Mouse (Mus musculus) small intestine, adult 2 months (tissue): ENCODE measurements around the gene Vdac2.

Experiments used
- CTCF ChIP-seq: fragments of 200-500 bp; IDR thresholded peaks from 2 replicates; pipeline ENCODE4 v1.5.1; 2012; ENCODE audit warnings: low read depth, mild to moderate bottlenecking, control low read depth, inconsistent platforms, low read length, moderate library complexity, mixed read lengths; ENCODE audit not compliant: insufficient replicate concordance, insufficient read length; ENCODE audit errors: extremely low read depth
- POLR2A ChIP-seq: fragments of 200-500 bp; IDR thresholded peaks from 2 replicates; pipeline ENCODE4 v1.6.1; 2012; ENCODE audit warnings: low read depth, mild to moderate bottlenecking, control low read depth, inconsistent platforms, low read length, moderate library complexity

GRCm38 (mm10) chr14:21866291-21866690, 41.3 kb downstream of the Vdac2 start:
- TF ChIP-seq CTCF (no peak), POLR2A (no peak)
